Mouse (Mus musculus) intestine, postnatal 0 days (tissue): ENCODE data around the gene C1qtnf1. TPM values are rescaled to one million over a fixed set of nuclear protein-coding genes. Genes with fewer than 3 reads are reported as not detected.

Experiments used
- ATAC-seq: fragments of 200-750 bp; cut with Nextera tagmentation; 2 replicates; pipeline ENCODE4 v1.8.0; 2017; ENCODE audit warnings: mild to moderate bottlenecking, moderate TSS enrichment, moderate library complexity
- H3K27ac ChIP-seq: fragments of 300-500 bp; sonication (generic); 2 replicates; pipeline ENCODE4 v1.5.1; 2014; ENCODE audit warnings: mild to moderate bottlenecking, low read depth, low read length, moderate library complexity
- H3K27me3 ChIP-seq: fragments of 300-500 bp; sonication (generic); replicated peaks from 2 replicates; pipeline ENCODE4 v1.6.1; 2014; ENCODE audit warnings: low read length, mixed read lengths; ENCODE audit not compliant: control insufficient read depth, insufficient read depth
- H3K36me3 ChIP-seq: fragments of 300-500 bp; sonication (generic); 2 replicates; pipeline ENCODE4 v1.6.1; 2014; ENCODE audit warnings: mild to moderate bottlenecking, moderate library complexity; ENCODE audit not compliant: control insufficient read depth, insufficient read depth
- H3K4me1 ChIP-seq: fragments of 300-500 bp; sonication (generic); replicated peaks from 2 replicates; pipeline ENCODE4 v1.6.1; 2014; ENCODE audit warnings: antibody characterized with exemption, low read length, mixed read lengths; ENCODE audit not compliant: control insufficient read depth, insufficient read depth
- H3K4me2 ChIP-seq: fragments of 300-500 bp; sonication (generic); replicated peaks from 2 replicates; pipeline ENCODE4 v1.6.1; 2014; ENCODE audit warnings: low read depth, mild to moderate bottlenecking, moderate library complexity
- H3K4me3 ChIP-seq: fragments of 300-500 bp; sonication (generic); 2 replicates; pipeline ENCODE4 v1.5.1; 2014; ENCODE audit warnings: low read depth, low read length
- H3K9ac ChIP-seq: fragments of 300-500 bp; sonication (generic); 2 replicates; pipeline ENCODE4 v1.6.1; 2014; ENCODE audit warnings: mild to moderate bottlenecking, low read depth, low read length
- H3K9me3 ChIP-seq: fragments of 300-500 bp; sonication (generic); 2 replicates; pipeline ENCODE4 v1.6.1; 2016; ENCODE audit warnings: mixed run types; ENCODE audit not compliant: control insufficient read depth
- CTCF ChIP-seq: sonication (generic); IDR thresholded peaks from 2 replicates; pipeline ENCODE4 v1.5.1; 2016; ENCODE audit warnings: low read depth, mild to moderate bottlenecking, control low read depth, antibody characterized with exemption, moderate library complexity
- WGBS: fragments of 180-500 bp; shearing (Covaris S2); extraction: QIAGEN DNeasy Blood & Tissue Kit; methylation state at CpG from one replicate; pipeline ENCODE4 v1.1.7; 2014; 5-methylcytosine and 5-hydroxymethylcytosine counted together
- polyA plus RNA-seq: library from polyadenylated mRNA; unstranded; fragments of >200 nt; fragmentation: Nextera tagmentation; extraction: Ambion mirVana; gene quantifications from 2 replicates; pipeline ENCODE4 v1.2.1, GENCODE M21; 2015

The C1qtnf1 gene
- polyA plus RNA-seq, 1 experiment from 2014 or later = 6.1 TPM

GRCm38 (mm10) chr11:118459051-118459450 lies 31.0 kb downstream of the C1qtnf1 start:
- Histone ChIP-seq H3K9ac (no peak overlapping the region), H3K4me1 (0 out of 2 replicates have a peak, but pooled peaks cover 3% of the 10 kb centered on the region), H3K27me3 (no peaks in the 10 kb centered on the region), H3K36me3 (no peaks in the 10 kb centered on the region), H3K4me3 (no peak overlapping the region), H3K27ac (no peak overlapping the region; the same call in 1 of the 2 replicates), H3K9me3 (no peaks in the 10 kb centered on the region), H3K4me2 (no peak overlapping the region)
- no peak for TF ChIP-seq CTCF
- 19% methylated on average over 8 of the region's 8 CpGs for WGBS
- peak; percentile 55; the same call in 1 of the 2 replicates for ATAC-seq

- Histone ChIP-seq H3K9me3 (no peaks in the 10 kb centered on the region), H3K4me3 (no peak overlapping the region), H3K4me2 (no peak overlapping the region), H3K9ac (no peak overlapping the region), H3K27me3 (no peaks in the 10 kb centered on the region), H3K36me3 (no peaks in the 10 kb centered on the region), H3K4me1 (no peaks in the 10 kb centered on the region), H3K27ac (no peak overlapping the region; the same call in 1 of the 2 replicates)
- TF ChIP-seq CTCF = no peak
- WGBS = 69% methylated on average over 4 of the region's 4 CpGs
- ATAC-seq = no peak
These were observed 31.5 kb downstream of the C1qtnf1 start for GRCm38 (mm10) chr11:118459536-118459935.

- no peaks in the 10 kb centered on the region for H3K36me3 ChIP-seq
- no peaks in the 10 kb centered on the region for H3K27me3 ChIP-seq
- ATAC-seq = no peak
- H3K27ac ChIP-seq = no peak overlapping the region
- no peak overlapping the region for H3K4me3 ChIP-seq
- H3K9ac ChIP-seq = no peak overlapping the region
- H3K4me1 ChIP-seq = no peaks in the 10 kb centered on the region
- H3K9me3 ChIP-seq = no peaks in the 10 kb centered on the region
- no peak overlapping the region for H3K4me2 ChIP-seq
- peak; percentile 77 for TF ChIP-seq CTCF
- WGBS = 71% methylated on average over 6 of the region's 6 CpGs
These were observed 32.3 kb downstream of the C1qtnf1 start for GRCm38 (mm10) chr11:118460280-118460679.

GRCm38 (mm10) chr11:118467441-118468035 lies 39.5 kb downstream of the C1qtnf1 start:
- Histone ChIP-seq H3K4me2 (no peak overlapping the region), H3K36me3 (no peaks in the 10 kb centered on the region), H3K4me3 (no peak overlapping the region), H3K27ac (peak overlapping the region; percentile 77), H3K4me1 (peaks cover 6% of the 10 kb centered on the region; the same call in 1 of the 2 replicates), H3K9ac (no peak overlapping the region), H3K9me3 (no peaks in the 10 kb centered on the region), H3K27me3 (no peaks in the 10 kb centered on the region)
- ATAC-seq = peak; percentile 56
- TF ChIP-seq CTCF = no peak
- 35% methylated on average over 11 of the region's 11 CpGs for WGBS

GRCm38 (mm10) chr11:118469509-118470160 lies 41.6 kb downstream of the C1qtnf1 start:
- peaks cover 6% of the 10 kb centered on the region; the same call in 1 of the 2 replicates for H3K4me1 ChIP-seq
- peak overlapping the region; percentile 96 for H3K27ac ChIP-seq
- H3K9me3 ChIP-seq = no peaks in the 10 kb centered on the region
- ATAC-seq = peak; percentile 78
- 45% methylated on average over 10 of the region's 10 CpGs for WGBS
- H3K27me3 ChIP-seq = no peaks in the 10 kb centered on the region
- no peak overlapping the region for H3K4me3 ChIP-seq
- H3K9ac ChIP-seq = peak overlapping the region; percentile 43; the same call in 1 of the 2 replicates
- TF ChIP-seq CTCF = no peak
- no peaks in the 10 kb centered on the region for H3K36me3 ChIP-seq
- peak overlapping the region; percentile 58 for H3K4me2 ChIP-seq

GRCm38 (mm10) chr11:118470234-118470966 lies 42.4 kb downstream of the C1qtnf1 start:
- H3K9me3 ChIP-seq = no peaks in the 10 kb centered on the region
- H3K4me2 ChIP-seq = peak overlapping the region; percentile 58
- 4% methylated on average over 12 of the region's 12 CpGs for WGBS
- H3K27me3 ChIP-seq = no peaks in the 10 kb centered on the region
- peak; percentile 80 for ATAC-seq
- H3K9ac ChIP-seq = peak overlapping the region; percentile 43; the same call in 1 of the 2 replicates
- no peak for TF ChIP-seq CTCF
- peak overlapping the region; percentile 96 for H3K27ac ChIP-seq
- peaks cover 6% of the 10 kb centered on the region; the same call in 1 of the 2 replicates for H3K4me1 ChIP-seq
- no peak overlapping the region for H3K4me3 ChIP-seq
- no peaks in the 10 kb centered on the region for H3K36me3 ChIP-seq
